Mouse (Mus musculus) forebrain, embryonic 10.5 days (tissue): ENCODE measurements at regions not wholly inside any gene's neighbourhood (a gene's known extent, or its start where the extent isn't known, plus 50 kb on each side); places are given as distances from the start of the nearest gene placed in this dataset.

ENCODE experiments used
- DNase-seq: peaks from one replicate; pipeline ENCODE4 v3.0.0-alpha.2; 2017; ENCODE audit warnings: low spot score; ENCODE audit errors: extremely low spot score
- H3K27ac ChIP-seq: fragments of 300-500 bp; sonication (generic); 2 replicates; pipeline ENCODE4 v1.5.1; 2016; ENCODE audit warnings: mild to moderate bottlenecking
- H3K27me3 ChIP-seq: fragments of 300-500 bp; sonication (generic); 2 replicates; pipeline ENCODE4 v1.6.1; 2016; ENCODE audit warnings: mild to moderate bottlenecking; ENCODE audit not compliant: poor library complexity, severe bottlenecking
- H3K36me3 ChIP-seq: fragments of 300-500 bp; sonication (generic); replicated peaks from 2 replicates; pipeline ENCODE4 v1.6.1; 2016; ENCODE audit warnings: mild to moderate bottlenecking, moderate library complexity
- H3K4me1 ChIP-seq: fragments of 300-500 bp; sonication (generic); 2 replicates; pipeline ENCODE4 v1.6.1; 2016
- H3K4me3 ChIP-seq: fragments of 300-500 bp; sonication (generic); 2 replicates; pipeline ENCODE4 v1.5.1; 2016; ENCODE audit warnings: mild to moderate bottlenecking, moderate library complexity
- H3K9me3 ChIP-seq: fragments of 300-500 bp; sonication (generic); 2 replicates; pipeline ENCODE4 v1.6.1; 2016; ENCODE audit warnings: mild to moderate bottlenecking, moderate library complexity
- WGBS: fragments of 180-500 bp; shearing (Covaris S2); methylation state at CpG from one replicate; pipeline ENCODE4 v1.1.7; 2016; 5-methylcytosine and 5-hydroxymethylcytosine counted together

- no peaks in the 10 kb centered on the region for H3K36me3 ChIP-seq
- WGBS, result 91% methylated on average over 2 of the region's 2 CpGs
- H3K27ac ChIP-seq, result no peak overlapping the region
- H3K27me3 ChIP-seq, result no peaks in the 10 kb centered on the region
- H3K9me3 ChIP-seq, result no peaks in the 10 kb centered on the region
- no peak for DNase-seq
- no peak overlapping the region for H3K4me3 ChIP-seq
- H3K4me1 ChIP-seq, result no peaks in the 10 kb centered on the region
These were observed 1100.8 kb upstream of the Gm7489 start for GRCm38 (mm10) chr15:52783940-52784339.

GRCm38 (mm10) chr15:52785196-52785595 is 1099.5 kb upstream of the Gm7489 start:
- no peak overlapping the region for H3K4me3 ChIP-seq
- WGBS, result 86% methylated on average over 3 of the region's 3 CpGs
- H3K27ac ChIP-seq, result no peak overlapping the region
- no peaks in the 10 kb centered on the region for H3K9me3 ChIP-seq
- no peaks in the 10 kb centered on the region for H3K27me3 ChIP-seq
- no peaks in the 10 kb centered on the region for H3K36me3 ChIP-seq
- no peaks in the 10 kb centered on the region for H3K4me1 ChIP-seq
- no peak for DNase-seq

- 94% methylated on average over 8 of the region's 8 CpGs for WGBS
- Histone ChIP-seq H3K27ac (no peak overlapping the region), H3K4me3 (no peak overlapping the region), H3K36me3 (no peaks in the 10 kb centered on the region), H3K4me1 (no peaks in the 10 kb centered on the region), H3K9me3 (no peaks in the 10 kb centered on the region), H3K27me3 (no peaks in the 10 kb centered on the region)
- no peak for DNase-seq
These were observed 1098.7 kb upstream of the Gm7489 start for GRCm38 (mm10) chr15:52785976-52786375.

- H3K36me3 ChIP-seq, result no peaks in the 10 kb centered on the region
- H3K27me3 ChIP-seq, result no peaks in the 10 kb centered on the region
- no peak overlapping the region for H3K4me3 ChIP-seq
- WGBS, result 91% methylated on average over 4 of the region's 4 CpGs
- DNase-seq, result no peak
- H3K27ac ChIP-seq, result no peak overlapping the region
- no peaks in the 10 kb centered on the region for H3K4me1 ChIP-seq
- no peaks in the 10 kb centered on the region for H3K9me3 ChIP-seq
These were observed 1079.1 kb upstream of the Gm7489 start for GRCm38 (mm10) chr15:52805479-52806199.

GRCm38 (mm10) chr15:52808622-52809021 is 1076.1 kb upstream of the Gm7489 start:
- WGBS, result 79% methylated on average over 3 of the region's 3 CpGs
- Histone ChIP-seq H3K9me3 (no peaks in the 10 kb centered on the region), H3K27ac (no peak overlapping the region), H3K36me3 (no peaks in the 10 kb centered on the region), H3K4me1 (no peaks in the 10 kb centered on the region), H3K4me3 (no peak overlapping the region), H3K27me3 (no peaks in the 10 kb centered on the region)
- no peak for DNase-seq

GRCm38 (mm10) chr15:52820796-52821195 is 1063.9 kb upstream of the Gm7489 start:
- H3K36me3 ChIP-seq, result no peaks in the 10 kb centered on the region
- H3K27ac ChIP-seq, result no peak overlapping the region
- H3K9me3 ChIP-seq, result no peaks in the 10 kb centered on the region
- H3K27me3 ChIP-seq, result no peaks in the 10 kb centered on the region
- H3K4me3 ChIP-seq, result no peak overlapping the region
- DNase-seq, result no peak
- no peaks in the 10 kb centered on the region for H3K4me1 ChIP-seq
- 93% methylated on average over 6 of the region's 6 CpGs for WGBS

- no peaks in the 10 kb centered on the region for H3K4me1 ChIP-seq
- no peak for DNase-seq
- no peak overlapping the region for H3K4me3 ChIP-seq
- WGBS, result 77% methylated on average over 2 of the region's 2 CpGs
- H3K36me3 ChIP-seq, result no peaks in the 10 kb centered on the region
- H3K27ac ChIP-seq, result no peak overlapping the region
- H3K9me3 ChIP-seq, result no peaks in the 10 kb centered on the region
- H3K27me3 ChIP-seq, result no peaks in the 10 kb centered on the region
These were observed 1047.8 kb upstream of the Gm7489 start for GRCm38 (mm10) chr15:52836896-52837295.

- Histone ChIP-seq H3K9me3 (no peaks in the 10 kb centered on the region), H3K36me3 (no peaks in the 10 kb centered on the region), H3K4me1 (no peaks in the 10 kb centered on the region), H3K4me3 (no peak overlapping the region), H3K27me3 (no peaks in the 10 kb centered on the region), H3K27ac (no peak overlapping the region)
- no peak for DNase-seq
These were observed 1036.6 kb upstream of the Gm7489 start for GRCm38 (mm10) chr15:52848132-52848531.

- Histone ChIP-seq H3K4me3 (no peak overlapping the region), H3K9me3 (no peaks in the 10 kb centered on the region), H3K27ac (no peak overlapping the region), H3K36me3 (no peaks in the 10 kb centered on the region), H3K27me3 (no peaks in the 10 kb centered on the region), H3K4me1 (no peaks in the 10 kb centered on the region)
- DNase-seq, result no peak
- WGBS, result 87% methylated on average over 4 of the region's 4 CpGs
These were observed 1026.0 kb upstream of the Gm7489 start for GRCm38 (mm10) chr15:52858682-52859081.

GRCm38 (mm10) chr15:52863494-52863893 is 1021.2 kb upstream of the Gm7489 start:
- Histone ChIP-seq H3K4me1 (no peaks in the 10 kb centered on the region), H3K4me3 (no peak overlapping the region), H3K36me3 (no peaks in the 10 kb centered on the region), H3K27ac (no peak overlapping the region), H3K27me3 (no peaks in the 10 kb centered on the region), H3K9me3 (no peaks in the 10 kb centered on the region)
- 80% methylated on average over 4 of the region's 4 CpGs for WGBS
- no peak for DNase-seq

GRCm38 (mm10) chr15:52892244-52892950 is 992.3 kb upstream of the Gm7489 start:
- no peaks in the 10 kb centered on the region for H3K27me3 ChIP-seq
- 84% methylated on average over 9 of the region's 9 CpGs for WGBS
- no peak overlapping the region for H3K27ac ChIP-seq
- H3K9me3 ChIP-seq, result no peaks in the 10 kb centered on the region; the same call in 1 of the 2 replicates
- no peaks in the 10 kb centered on the region for H3K36me3 ChIP-seq
- DNase-seq, result no peak
- H3K4me1 ChIP-seq, result no peaks in the 10 kb centered on the region
- H3K4me3 ChIP-seq, result no peak overlapping the region

GRCm38 (mm10) chr15:52898107-52898506 is 986.6 kb upstream of the Gm7489 start:
- H3K4me1 ChIP-seq, result no peaks in the 10 kb centered on the region
- H3K27ac ChIP-seq, result no peak overlapping the region
- no peaks in the 10 kb centered on the region for H3K36me3 ChIP-seq
- H3K4me3 ChIP-seq, result no peak overlapping the region
- no peaks in the 10 kb centered on the region for H3K27me3 ChIP-seq
- 81% methylated on average over 1 of the region's 1 CpGs for WGBS
- no peak for DNase-seq
- no peaks in the 10 kb centered on the region for H3K9me3 ChIP-seq

- H3K27ac ChIP-seq, result no peak overlapping the region
- 88% methylated on average over 4 of the region's 4 CpGs for WGBS
- H3K36me3 ChIP-seq, result no peaks in the 10 kb centered on the region
- no peaks in the 10 kb centered on the region for H3K27me3 ChIP-seq
- H3K4me3 ChIP-seq, result no peak overlapping the region
- H3K4me1 ChIP-seq, result no peaks in the 10 kb centered on the region
- no peaks in the 10 kb centered on the region for H3K9me3 ChIP-seq
- DNase-seq, result no peak
These were observed 985.3 kb upstream of the Gm7489 start for GRCm38 (mm10) chr15:52899403-52899802.
